Mouse (Mus musculus): ENCODE measurements around the gene Foxs1.

Foxs1 gene

GRCm38 (mm10) chr2:152933048-152933447 is at the start of gene Foxs1:
TSS of gene Foxs1 (minus strand) at chr2:152933208.
- no peak for DNase-seq (ENCODE audit: low spot score)

- DNase-seq (ENCODE audit: low spot score), result no peak
Measured at GRCm38 (mm10) chr2:152976991-152977390, 44.0 kb upstream of the Foxs1 start.

- no peak for DNase-seq (ENCODE audit: low spot score)
Measured at GRCm38 (mm10) chr2:152965555-152965954, 32.5 kb upstream of the Foxs1 start.

- peak; percentile 82 for DNase-seq (ENCODE audit: low spot score)
Measured at GRCm38 (mm10) chr2:152962091-152962793, 29.2 kb upstream of the Foxs1 start, which contains the start of gene Ttll9. TSS of gene Ttll9 (plus strand) at chr2:152962485.

- DNase-seq (ENCODE audit: low spot score), result no peak
Measured at GRCm38 (mm10) chr2:152958116-152958515, 25.1 kb upstream of the Foxs1 start.

- DNase-seq (ENCODE audit: low spot score), result no peak
Measured at GRCm38 (mm10) chr2:152951850-152952720, 19.1 kb upstream of the Foxs1 start.

- DNase-seq (ENCODE audit: low spot score), result peak; percentile 52
Measured at GRCm38 (mm10) chr2:152951065-152951849, 18.2 kb upstream of the Foxs1 start, which contains the start of gene Dusp15. TSS of gene Dusp15 (minus strand) at chr2:152951698.

GRCm38 (mm10) chr2:152950358-152951064 is 17.5 kb upstream of the Foxs1 start:
- no peak for DNase-seq (ENCODE audit: low spot score)

- DNase-seq (ENCODE audit: low spot score), result no peak
Measured at GRCm38 (mm10) chr2:152948438-152949020, 15.5 kb upstream of the Foxs1 start.

- DNase-seq (ENCODE audit: low spot score), result no peak
Measured at GRCm38 (mm10) chr2:152947098-152947497, 14.1 kb upstream of the Foxs1 start.

- no peak for DNase-seq (ENCODE audit: low spot score)
Measured at GRCm38 (mm10) chr2:152944013-152944412, 11.0 kb upstream of the Foxs1 start.

GRCm38 (mm10) chr2:152943568-152943967 is 10.6 kb upstream of the Foxs1 start:
- no peak for DNase-seq (ENCODE audit: low spot score)

- DNase-seq (ENCODE audit: low spot score), result no peak
Measured at GRCm38 (mm10) chr2:152942898-152943515, 10.0 kb upstream of the Foxs1 start.

GRCm38 (mm10) chr2:152941776-152942175 is 8.8 kb upstream of the Foxs1 start:
- no peak for DNase-seq (ENCODE audit: low spot score)

GRCm38 (mm10) chr2:152941106-152941505 is 8.1 kb upstream of the Foxs1 start:
- DNase-seq (ENCODE audit: low spot score), result no peak

- DNase-seq (ENCODE audit: low spot score), result no peak
Measured at GRCm38 (mm10) chr2:152939846-152940245, 6.8 kb upstream of the Foxs1 start.

- no peak for DNase-seq (ENCODE audit: low spot score)
Measured at GRCm38 (mm10) chr2:152933614-152934013, 606 bp upstream of the Foxs1 start.

- no peak for DNase-seq (ENCODE audit: low spot score)
Measured at GRCm38 (mm10) chr2:152931456-152932160, 1.4 kb downstream of the Foxs1 start.

- DNase-seq (ENCODE audit: low spot score), result no peak
Measured at GRCm38 (mm10) chr2:152930276-152930675, 2.7 kb downstream of the Foxs1 start.

GRCm38 (mm10) chr2:152928988-152929370 is 4.0 kb downstream of the Foxs1 start:
- no peak for DNase-seq (ENCODE audit: low spot score)

All from left cerebral cortex, adult 11 months (tissue).